Mouse (Mus musculus) cortical plate, adult 2 months (tissue): ENCODE measurements around the gene Srebf2.

Source experiments
- CTCF ChIP-seq: fragments of 200-500 bp; IDR thresholded peaks from 2 replicates; pipeline ENCODE4 v1.5.1; 2011; ENCODE audit warnings: mild to moderate bottlenecking, control low read depth, low read length; ENCODE audit not compliant: insufficient read depth; ENCODE audit errors: extremely low read depth
- POLR2A ChIP-seq: fragments of 200-500 bp; IDR thresholded peaks from 2 replicates; pipeline ENCODE4 v1.6.1; 2011; ENCODE audit warnings: mild to moderate bottlenecking, low read length, control low read depth; ENCODE audit not compliant: insufficient read depth; ENCODE audit errors: extremely low read depth

DNA sequence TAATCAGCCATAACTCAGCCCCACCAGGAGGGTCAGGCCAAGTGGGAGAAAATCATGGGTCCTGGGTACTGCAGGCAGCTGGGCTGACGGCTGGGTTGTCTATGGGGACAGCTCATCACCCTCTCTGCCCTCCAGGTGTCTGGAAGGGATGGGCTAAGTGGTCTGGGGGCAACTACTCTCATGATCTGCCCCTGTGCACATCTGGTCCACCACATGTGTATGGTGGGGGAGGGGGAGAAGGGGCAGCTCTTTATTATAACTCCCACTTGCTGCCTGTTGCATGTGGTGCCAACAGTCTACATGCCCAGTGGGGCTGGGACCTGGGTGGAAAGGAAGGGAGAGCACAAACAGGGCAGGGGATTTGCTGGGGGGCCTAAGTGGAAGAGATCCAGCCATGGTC lies 63.8 kb downstream of the Srebf2 start:
- no peak for TF ChIP-seq POLR2A
- TF ChIP-seq CTCF = no peak
